Mouse (Mus musculus): Measurements from ENCODE around the gene Tmem191c. TPM values are rescaled to one million over a fixed set of nuclear protein-coding genes. Genes with fewer than 3 reads are reported as not detected.

Tmem191c gene
- total RNA-seq, 2 experiments from 2014 or later: 102 to 115 TPM

DNA sequence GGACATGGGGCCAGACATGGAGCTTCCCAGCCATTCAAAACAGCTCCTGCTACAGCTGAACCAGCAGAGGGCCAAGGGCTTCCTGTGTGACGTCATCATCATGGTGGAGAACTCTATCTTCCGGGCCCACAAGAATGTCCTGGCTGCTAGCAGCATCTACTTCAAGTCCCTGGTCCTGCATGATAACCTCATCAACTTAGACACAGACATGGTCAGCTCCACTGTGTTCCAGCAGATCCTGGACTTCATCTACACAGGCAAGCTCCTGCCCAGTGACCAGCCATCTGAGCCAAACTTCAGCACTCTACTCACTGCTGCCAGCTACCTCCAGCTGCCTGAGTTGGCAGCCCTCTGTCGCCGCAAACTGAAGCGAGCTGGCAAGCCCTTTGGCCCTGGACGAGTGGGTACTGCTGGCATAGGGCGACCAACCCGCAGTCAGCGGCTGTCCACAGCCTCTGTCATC is 18.5 kb upstream of the Tmem191c start:
- intact Hi-C loops (cut with DNase I): no loop called here
- no peak for DNase-seq (ENCODE audit: low spot score in 2 of 2)

DNA sequence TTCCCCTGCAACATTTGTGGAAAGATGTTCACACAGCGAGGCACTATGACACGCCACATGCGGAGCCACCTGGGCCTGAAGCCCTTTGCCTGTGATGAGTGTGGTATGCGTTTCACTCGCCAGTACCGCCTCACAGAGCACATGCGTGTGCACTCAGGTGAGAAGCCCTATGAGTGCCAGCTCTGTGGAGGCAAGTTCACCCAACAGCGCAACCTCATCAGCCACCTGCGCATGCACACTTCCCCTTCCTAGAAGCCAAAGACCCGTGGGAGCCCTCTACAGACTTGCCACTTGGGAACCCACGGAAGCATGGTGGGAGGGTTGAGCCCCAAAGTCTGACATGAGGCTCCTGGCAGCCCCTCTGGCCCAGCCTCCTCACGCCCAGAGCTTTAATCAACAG is 17.0 kb upstream of the Tmem191c start:
- intact Hi-C loops (cut with DNase I): no loop called here

DNA sequence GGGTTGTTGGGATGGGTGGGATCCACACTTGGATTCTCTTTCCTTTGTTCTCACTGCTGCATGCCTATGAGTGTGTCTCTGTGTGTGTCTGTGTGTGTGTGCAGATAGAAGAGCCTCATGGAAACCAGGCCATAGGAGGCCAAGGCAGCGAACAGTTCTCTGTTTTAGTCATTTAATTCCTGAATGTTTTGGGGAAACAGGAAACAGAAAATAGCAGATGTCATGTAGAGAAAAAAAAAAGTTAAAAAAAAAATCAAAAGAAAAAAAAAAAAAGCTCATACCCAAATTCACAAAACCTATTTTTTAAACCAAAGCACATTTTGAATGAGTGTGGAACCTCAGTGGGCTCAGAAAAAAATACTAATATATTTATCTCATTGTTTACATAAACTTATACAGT is 14.5 kb upstream of the Tmem191c start:
- DNase-seq (ENCODE audit: low spot score in 2 of 2): no peak
- intact Hi-C loops (cut with DNase I): no loop called here

More for the DNA sequence above, 17.0 kb upstream of the Tmem191c start:
- no peak for DNase-seq (ENCODE audit: low spot score in 2 of 2)

DNA sequence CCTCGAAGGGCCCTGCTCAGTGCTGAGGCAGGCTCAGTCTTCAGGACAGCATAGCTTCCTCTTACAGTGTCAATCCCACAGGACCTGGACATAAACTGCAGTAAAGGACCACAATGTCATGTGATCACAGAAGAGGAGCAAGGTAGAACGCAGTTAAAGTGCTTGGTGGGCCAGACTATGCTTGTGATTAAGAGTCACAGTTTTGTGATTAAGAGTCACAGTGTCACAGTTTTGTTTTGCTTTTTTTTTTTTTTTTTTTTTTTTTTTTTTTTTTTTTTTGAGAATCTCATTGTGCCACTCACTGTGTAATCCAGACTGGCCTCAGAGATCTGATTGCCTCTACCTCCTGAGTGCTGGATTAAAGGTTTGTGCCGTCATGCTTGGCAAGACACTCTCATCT is 9.8 kb upstream of the Tmem191c start:
- DNase-seq (ENCODE audit: low spot score in 2 of 2): no peak
- intact Hi-C loops (cut with DNase I): no loop called here

DNA sequence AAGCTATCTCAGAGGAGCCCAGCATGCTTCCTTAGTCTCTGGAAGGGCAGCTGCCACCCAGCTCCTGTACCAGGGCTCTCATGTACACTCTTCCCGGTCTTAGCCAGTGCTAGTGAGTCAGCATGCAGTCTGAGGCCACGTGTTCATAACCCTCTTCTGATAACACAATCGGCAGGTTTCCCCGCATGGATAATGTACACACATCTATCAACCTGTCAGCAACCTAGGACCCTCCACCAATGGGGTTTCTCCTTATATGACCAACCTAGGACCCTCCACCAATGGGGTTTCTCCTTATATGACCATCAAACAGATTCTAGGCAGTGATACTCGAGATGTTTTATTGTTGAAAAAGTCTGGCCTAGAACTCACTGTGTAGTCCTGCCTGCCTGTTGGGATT is 7.9 kb upstream of the Tmem191c start:
- DNase-seq (ENCODE audit: low spot score in 2 of 2): no peak
- intact Hi-C loops (cut with DNase I): no loop called here

DNA sequence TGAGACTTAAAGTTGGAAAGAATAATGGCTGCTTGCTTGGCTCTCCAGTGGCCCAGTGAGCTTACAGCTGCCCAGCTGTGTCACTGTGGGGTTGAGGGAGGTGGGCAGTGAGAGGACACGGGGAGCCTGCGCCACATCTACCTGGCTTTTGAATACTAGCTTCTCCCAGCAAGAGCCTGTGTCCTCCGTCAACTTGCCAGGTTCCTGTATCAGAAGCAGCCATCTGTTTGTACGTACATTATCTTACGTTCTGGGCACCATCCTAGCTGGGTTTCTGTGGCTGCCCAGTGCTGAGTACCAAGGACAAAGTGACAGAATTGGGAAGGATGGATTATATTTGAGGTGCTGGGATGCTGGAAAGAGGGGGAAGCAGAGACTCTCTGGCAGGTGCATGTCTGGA is 6.0 kb upstream of the Tmem191c start:
- no peak for DNase-seq (ENCODE audit: low spot score in 2 of 2)
- intact Hi-C loops (cut with DNase I): loop anchor here (10.0 kb wide), 1 partner anchor 345 kb away; no protein-coding TSS in a partner anchor

DNA sequence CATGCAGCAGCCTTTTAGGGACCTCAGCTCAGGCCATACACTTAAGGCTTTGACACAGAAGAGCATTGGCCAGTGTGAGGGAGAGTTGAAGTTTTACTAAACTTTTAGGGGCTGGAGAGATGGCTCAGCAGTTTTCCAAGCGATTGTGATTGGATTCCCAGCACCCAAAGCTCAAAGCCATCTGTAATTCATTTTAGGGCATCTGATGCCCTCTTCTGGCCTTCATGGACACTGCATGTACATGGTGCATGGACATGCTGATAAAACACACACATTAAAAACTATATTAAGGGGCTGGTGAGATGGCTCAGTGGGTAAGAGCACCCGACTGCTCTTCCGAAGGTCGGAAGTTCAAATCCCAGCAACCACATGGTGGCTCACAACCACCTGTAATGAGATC is 4.8 kb upstream of the Tmem191c start:
- no peak for DNase-seq (ENCODE audit: low spot score in 2 of 2)
- intact Hi-C loops (cut with DNase I): loop anchor here (10.0 kb wide), 1 partner anchor 346 kb away; no protein-coding TSS in a partner anchor

DNA sequence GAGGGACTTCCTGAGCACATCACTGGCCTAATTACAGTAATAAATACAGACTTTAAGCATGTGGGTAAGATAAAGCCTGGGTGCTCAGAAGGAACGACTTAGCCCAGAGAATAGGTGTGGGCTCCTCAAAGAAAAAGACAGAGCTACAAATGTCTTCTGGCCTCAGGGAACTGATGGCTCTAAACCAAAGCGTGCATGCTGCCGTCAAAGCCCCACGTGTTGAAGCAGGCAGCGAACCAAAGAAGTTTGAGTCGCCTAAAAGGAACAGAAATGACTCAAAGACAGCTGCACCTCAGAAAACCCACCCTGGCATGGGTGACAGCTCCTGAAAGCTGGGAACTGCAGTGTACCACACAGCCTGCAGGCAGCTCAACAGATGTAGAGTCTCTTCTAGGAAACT is 4.0 kb upstream of the Tmem191c start:
- DNase-seq (ENCODE audit: low spot score in 2 of 2): no peak
- intact Hi-C loops (cut with DNase I): loop anchor here (10.0 kb wide), 1 partner anchor 347 kb away; no protein-coding TSS in a partner anchor

DNA sequence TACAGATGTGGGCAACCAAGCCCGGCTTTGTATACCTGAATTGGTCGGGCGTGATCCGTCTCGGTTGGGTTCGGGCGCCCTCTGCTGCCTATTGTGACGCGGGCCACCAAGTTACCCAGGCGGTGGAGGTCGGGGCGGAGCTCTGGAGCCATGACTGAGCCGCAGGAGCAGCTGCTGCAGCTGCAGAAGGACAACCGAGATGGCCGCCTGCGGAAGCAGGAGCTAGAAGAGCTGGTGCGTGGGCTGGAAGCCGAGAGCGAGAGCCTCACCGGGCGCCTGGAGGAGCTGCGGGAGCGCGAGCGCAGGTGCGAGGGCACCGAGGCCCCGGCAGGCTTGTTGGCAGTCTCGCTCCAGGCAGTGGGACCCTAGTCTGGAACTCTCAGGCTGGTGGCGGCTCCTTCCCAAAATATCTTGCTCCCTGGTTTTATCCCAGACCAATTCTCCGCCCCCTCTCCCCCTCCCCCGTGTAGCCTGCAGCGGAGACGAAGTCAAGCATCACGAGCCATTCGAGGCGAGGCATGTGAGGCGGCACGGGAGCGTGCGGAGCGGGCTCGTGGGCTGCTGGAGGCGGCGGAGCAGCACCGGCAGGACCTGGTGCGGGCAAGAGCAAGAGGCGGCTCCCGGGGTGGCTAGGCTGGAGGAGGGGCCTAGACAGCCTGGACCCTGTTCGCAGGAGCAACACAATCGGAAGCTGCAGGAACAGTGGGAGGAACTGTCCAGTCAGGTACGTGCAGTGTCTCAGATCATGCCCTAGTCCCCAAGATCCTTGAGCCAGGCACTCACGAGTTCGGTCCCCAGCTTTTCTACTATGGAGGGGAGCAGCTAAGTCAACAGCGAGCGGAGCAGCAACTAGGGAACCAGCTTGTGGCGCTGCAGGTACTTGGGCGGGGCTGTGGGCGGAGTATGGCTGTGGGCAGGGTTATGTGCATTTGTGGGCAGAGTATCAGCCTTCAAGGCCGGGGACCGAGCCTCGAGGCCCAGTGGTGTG is 581 bp downstream of the Tmem191c start:
- intact Hi-C loops (cut with DNase I): loop anchor here (1.0 to 10.0 kb wide), 5 partner anchors 44 to 352 kb away; partner anchors contain the start of genes Ccdc116, Hic2 and Sdf2l1

DNA sequence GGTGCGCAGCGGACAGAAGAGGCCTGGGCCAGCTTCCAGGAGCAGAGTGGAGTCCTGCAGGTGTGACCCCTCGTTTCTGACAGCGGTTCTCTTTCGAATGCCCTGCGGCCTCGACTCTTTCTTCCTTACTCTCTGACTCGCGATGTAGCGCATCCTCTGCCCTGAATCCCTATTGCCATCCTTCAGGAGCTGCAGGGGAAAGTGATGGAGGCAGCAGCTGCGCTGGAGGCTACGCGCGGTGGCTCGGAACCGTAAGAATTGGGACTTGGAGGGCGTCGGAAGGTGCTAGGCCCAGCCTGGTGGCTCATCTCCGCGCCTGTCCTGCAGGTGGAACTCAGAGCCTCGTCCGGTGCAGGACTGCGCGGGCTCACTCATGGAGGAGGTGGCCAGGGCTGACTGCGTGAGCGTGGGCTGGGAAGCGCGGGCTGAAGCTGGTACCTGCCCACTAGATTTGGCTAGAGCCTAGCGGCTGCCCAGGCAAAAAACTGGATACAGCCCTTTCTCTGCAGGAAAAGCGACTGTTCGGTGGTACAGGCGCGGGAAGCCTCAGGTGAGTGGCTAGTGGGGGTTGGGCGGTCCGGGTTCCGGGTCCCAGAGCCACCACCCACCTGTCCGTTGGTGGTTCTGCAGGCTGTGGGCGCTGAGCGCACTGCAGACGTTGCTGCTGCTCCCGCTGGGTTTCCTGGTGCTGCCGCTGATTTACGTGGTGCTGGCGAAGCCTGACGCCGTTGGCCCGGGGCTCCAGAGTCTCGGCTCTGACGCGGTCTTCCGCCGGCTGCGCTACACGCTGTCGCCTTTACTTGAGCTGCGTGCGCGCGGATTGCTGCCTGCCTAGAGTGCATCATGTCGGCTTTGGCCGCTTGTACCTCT is 1.7 kb downstream of the Tmem191c start:
- peak; percentile 75 to 80 for DNase-seq (ENCODE audit: low spot score in 2 of 2)
- intact Hi-C loops (cut with DNase I): loop anchor here (5.0 to 10.0 kb wide), 4 partner anchors 45 to 353 kb away; partner anchors contain the start of genes Ccdc116, Hic2 and Sdf2l1

More for the DNA sequence above, 581 bp downstream of the Tmem191c start:
- peak; percentile 91 to 92 for DNase-seq (ENCODE audit: low spot score in 2 of 2)

DNA sequence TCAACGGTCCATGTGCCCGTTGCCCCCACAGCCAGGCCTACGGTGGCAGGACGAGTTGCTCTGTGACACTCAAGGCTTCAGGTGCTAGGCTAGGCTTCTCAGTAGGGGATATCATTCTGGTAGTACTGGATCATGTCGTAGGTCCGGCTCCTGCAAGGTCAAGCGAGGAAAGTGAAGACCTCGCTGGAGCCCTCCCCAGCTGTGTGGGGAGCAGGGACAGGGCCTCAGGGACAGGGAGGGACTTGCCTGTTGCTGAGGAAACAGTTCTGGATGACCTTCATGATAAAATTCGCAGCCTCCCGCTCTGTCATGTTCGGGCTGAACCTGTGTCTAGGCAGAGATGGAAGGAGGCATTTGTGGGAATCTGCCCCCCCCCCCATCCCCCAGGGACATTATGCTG is 4.6 kb downstream of the Tmem191c start:
- intact Hi-C loops (cut with DNase I): no loop called here
- DNase-seq (ENCODE audit: low spot score in 2 of 2): no peak

DNA sequence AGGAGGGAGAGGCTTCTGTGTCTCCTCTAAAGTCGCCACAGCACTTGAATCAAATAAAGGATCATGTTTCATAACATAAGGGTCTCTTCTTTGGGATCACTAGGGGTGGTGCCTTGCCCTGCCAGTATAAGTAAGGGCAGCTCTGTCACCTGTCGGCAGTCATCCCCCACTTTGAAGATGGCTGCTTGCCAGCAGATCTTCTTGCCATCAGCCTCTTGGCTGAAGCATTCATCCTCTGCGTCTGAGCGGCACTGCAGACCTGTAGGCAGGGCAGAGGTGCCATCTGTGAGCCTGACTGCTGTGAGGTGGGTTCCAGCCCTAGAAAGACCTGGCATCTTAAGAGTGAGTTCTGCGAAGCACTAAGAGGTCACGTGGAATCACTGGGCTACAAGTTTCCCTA is 7.3 kb downstream of the Tmem191c start:
- DNase-seq (ENCODE audit: low spot score in 2 of 2): no peak

DNA sequence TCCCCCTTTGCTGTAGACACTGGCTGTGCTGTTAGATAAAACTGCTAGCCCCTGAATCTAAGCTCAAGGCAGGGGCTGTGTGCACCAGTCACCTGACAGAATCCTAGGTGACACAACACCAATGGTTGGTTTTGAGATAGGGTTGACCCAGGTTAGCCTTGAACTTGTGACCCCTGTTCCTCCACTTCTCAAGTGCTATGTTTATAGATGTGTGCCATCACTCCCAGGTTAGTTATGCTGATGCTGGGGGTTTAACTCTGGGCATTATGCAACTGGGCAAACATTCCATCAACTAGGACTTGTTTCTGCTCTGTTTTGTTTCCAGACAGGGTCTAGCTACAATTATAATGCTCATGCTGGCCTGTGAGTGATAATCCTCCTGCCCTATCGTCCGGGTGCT is 11.2 kb downstream of the Tmem191c start:
- no peak for DNase-seq (ENCODE audit: low spot score in 2 of 2)
- intact Hi-C loops (cut with DNase I): no loop called here

More for the DNA sequence above, 7.3 kb downstream of the Tmem191c start:
- intact Hi-C loops (cut with DNase I): no loop called here

DNA sequence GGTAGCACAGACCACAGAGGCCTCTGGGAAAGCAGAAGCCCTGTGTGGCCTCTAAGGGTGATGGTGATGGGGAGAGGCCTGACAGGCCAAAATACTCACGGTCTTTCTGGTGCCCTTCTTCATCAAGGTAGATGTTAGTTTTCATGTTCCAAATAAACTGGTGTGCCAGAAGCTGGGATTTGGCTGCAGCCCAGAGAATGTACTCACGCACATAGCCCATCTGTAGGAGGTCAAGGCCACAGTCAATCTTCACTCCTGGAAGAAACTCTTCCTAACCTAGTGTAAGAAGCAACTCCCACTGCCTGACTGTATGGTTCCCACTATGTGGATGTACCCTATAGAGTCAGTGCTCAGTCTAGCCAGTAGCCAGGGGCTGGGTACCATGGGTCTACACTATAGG is 15.1 kb downstream of the Tmem191c start:
- no peak for DNase-seq (ENCODE audit: low spot score in 2 of 2)
- intact Hi-C loops (cut with DNase I): no loop called here

DNA sequence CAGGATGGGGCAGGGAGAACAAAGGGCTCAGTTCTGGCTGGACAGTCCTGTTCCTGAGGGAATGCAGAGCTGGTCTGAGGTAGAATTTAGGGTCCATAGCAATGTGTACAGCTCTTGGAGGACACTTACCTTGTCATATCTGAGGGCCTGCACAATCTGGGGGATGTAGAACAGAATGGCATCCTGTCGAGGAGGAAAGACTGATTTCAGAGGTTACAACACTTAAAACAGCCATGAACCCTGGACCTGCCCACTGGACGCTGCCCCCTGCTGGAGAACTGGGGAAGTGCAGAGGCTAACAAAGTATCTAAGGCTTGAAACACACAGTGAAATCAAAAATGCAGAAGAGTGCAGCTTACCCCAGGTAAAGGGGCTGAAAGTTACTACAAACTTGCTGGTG is 16.9 kb downstream of the Tmem191c start:
- DNase-seq (ENCODE audit: low spot score in 2 of 2): peak in 1 of 2 experiments; percentile 52
- intact Hi-C loops (cut with DNase I): no loop called here

DNA sequence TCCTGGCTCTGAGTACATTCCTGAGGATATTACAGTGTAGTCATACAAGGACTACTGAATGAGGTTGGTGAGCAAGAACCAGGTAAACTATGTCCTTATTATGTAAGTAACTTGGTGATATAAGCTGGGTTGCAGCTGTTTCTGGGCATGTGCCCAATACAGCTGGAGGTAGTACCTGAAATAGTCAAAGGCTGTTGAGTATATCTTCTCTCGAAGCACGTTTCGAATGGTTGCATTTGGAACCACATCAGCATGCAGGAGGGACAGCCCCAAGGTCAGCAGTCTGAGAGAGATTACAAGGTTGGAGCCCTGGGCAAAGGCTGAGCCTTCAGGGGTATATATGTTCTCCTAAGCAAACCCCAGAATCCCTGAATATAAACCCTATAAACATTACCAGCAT is 24.9 kb downstream of the Tmem191c start:
- intact Hi-C loops (cut with DNase I): no loop called here
- DNase-seq (ENCODE audit: low spot score in 2 of 2): no peak

DNA sequence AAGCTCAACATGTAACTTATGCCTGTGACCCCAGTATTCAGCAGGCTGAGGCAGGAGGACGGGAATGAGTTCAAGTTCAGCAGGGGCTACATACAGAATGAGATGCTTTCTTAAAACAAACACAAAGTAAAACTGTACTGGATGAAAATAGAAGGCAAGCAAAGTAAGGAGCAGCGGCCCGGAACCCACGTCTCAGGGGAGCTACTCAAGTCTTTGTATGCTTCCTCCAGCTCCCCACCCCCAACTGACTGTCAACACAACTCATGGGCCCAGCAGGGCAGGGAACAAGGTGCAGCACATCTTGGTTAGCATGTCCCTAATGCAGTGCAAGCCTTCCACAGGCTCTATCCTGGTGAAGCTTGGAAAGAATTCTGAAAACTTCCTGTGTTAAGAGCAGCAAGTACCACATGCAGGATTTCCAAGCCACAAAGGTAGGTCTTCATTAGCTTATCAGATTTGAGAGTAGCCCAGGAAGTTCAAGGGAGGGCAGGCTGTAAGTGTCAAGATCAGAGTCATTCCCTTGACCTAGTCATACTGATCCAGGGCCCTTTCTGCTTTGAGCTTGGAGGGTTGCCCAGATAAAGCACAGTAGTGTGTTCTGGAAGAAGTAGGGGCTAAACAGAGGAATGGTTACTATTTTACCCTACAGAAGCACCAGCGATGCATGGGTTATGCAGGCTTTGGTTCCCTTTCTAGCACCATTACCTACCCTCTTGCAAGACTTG is 27.8 kb downstream of the Tmem191c start:
- intact Hi-C loops (cut with DNase I): no loop called here
- no peak for DNase-seq (ENCODE audit: low spot score in 2 of 2)

DNA sequence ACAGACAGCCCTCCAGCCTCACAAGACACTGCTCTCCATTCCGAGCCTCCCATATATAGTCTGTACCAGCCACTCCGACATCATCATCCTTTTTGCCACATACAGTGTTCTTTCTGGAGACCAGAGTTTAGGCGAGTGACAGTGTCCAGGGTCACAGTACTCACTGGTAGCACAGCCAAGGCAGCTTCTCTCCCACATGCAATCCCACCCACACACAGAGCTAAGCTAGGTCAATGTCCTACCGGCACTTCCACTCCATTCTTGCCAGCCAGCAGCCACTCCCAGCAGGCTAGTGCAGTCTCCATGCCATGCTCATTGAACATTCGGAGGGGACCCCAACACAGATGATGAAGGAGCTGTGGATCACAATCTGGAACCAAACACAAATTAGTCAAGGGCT is 31.6 kb downstream of the Tmem191c start:
- intact Hi-C loops (cut with DNase I): no loop called here
- DNase-seq (ENCODE audit: low spot score in 2 of 2): no peak

DNA sequence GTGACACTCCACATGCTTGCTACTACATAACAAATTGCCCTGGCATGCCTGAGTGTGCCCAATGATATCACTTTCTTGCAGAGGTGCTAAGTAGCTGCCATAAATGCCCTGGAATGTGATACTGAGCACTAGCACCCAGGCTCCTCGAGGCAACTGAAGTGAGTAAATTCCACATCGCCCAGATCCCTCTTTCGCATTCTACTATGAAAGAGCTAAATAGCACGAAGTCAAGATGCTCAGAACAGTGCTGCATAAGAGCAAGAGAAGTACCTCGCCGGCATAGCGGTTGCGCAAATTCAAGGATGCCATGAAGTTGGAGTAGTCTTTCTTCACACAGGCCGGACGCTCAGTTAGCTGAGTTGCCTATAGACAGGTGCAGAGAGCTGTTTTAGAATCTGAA is 33.2 kb downstream of the Tmem191c start:
- no peak for DNase-seq (ENCODE audit: low spot score in 2 of 2)
- intact Hi-C loops (cut with DNase I): no loop called here

Measured in left cerebral cortex, postnatal 36 days (tissue).